Mouse (Mus musculus): ENCODE results near the gene Ppia. TPM values are rescaled to one million over a fixed set of nuclear protein-coding genes. Genes with fewer than 3 reads are reported as not detected.

Ppia gene
- polyA plus RNA-seq, 1 experiment from 2014 or later, result 5,620 TPM

GRCm38 (mm10) chr11:6388726-6389413 lies 26.4 kb upstream of the Ppia start, which contains the start of gene Zmiz2:
Zmiz2 (plus strand) TSS chr11:6389074.
- Histone ChIP-seq H3K9me3 (ENCODE audit: control insufficient read depth, low read length) (no peaks in the 10 kb centered on the region), H3K36me3 (ENCODE audit: control insufficient read depth, insufficient read depth, low read length) (no peaks in the 10 kb centered on the region), H3K27ac (ENCODE audit: low read length) (peak within 1 kb of the TSS; percentile 98), H3K4me2 (ENCODE audit: low read depth, low read length) (peak within 1 kb of the TSS; percentile 78), H3K4me3 (ENCODE audit: low read length) (peak within 1 kb of the TSS; percentile 91), H3K9ac (ENCODE audit: low read length) (peak within 1 kb of the TSS; percentile 93), H3K4me1 (replicated peaks; ENCODE audit: control insufficient read depth, insufficient read depth, low read length) (peaks cover 10% of the 10 kb centered on the region), H3K27me3 (ENCODE audit: control insufficient read depth, insufficient read depth, low read depth, low read length) (no peaks in the 10 kb centered on the region)
- WGBS, result 7% methylated on average over 54 of the region's 60 CpGs
- peak; percentile 99 for ATAC-seq (ENCODE audit: low read depth)

- peak overlapping the region; percentile 78 for H3K4me2 ChIP-seq (ENCODE audit: low read depth, low read length)
- H3K27ac ChIP-seq (ENCODE audit: low read length), result peak overlapping the region; percentile 98
- H3K4me3 ChIP-seq (ENCODE audit: low read length), result peak overlapping the region; percentile 91
- ATAC-seq (ENCODE audit: low read depth), result peak; percentile 18
- H3K4me1 ChIP-seq (replicated peaks; ENCODE audit: control insufficient read depth, insufficient read depth, low read length), result peaks cover 11% of the 10 kb centered on the region
- H3K27me3 ChIP-seq (ENCODE audit: control insufficient read depth, insufficient read depth, low read depth, low read length), result no peaks in the 10 kb centered on the region
- peak overlapping the region; percentile 93 for H3K9ac ChIP-seq (ENCODE audit: low read length)
- WGBS, result under 1% methylated on average over 29 of the region's 43 CpGs
- no peaks in the 10 kb centered on the region for H3K36me3 ChIP-seq (ENCODE audit: control insufficient read depth, insufficient read depth, low read length)
- H3K9me3 ChIP-seq (ENCODE audit: control insufficient read depth, low read length), result no peaks in the 10 kb centered on the region
Measured at GRCm38 (mm10) chr11:6389483-6389921, 25.7 kb upstream of the Ppia start.

GRCm38 (mm10) chr11:6390376-6391053 lies 24.7 kb upstream of the Ppia start:
- peak overlapping the region; percentile 91 for H3K4me3 ChIP-seq (ENCODE audit: low read length)
- 74% methylated on average over 8 of the region's 8 CpGs for WGBS
- peak overlapping the region; percentile 78 for H3K4me2 ChIP-seq (ENCODE audit: low read depth, low read length)
- peaks cover 5% of the 10 kb centered on the region; the same call in 1 of the 2 replicates for H3K36me3 ChIP-seq (ENCODE audit: control insufficient read depth, insufficient read depth, low read length)
- no peak overlapping the region for H3K27ac ChIP-seq (ENCODE audit: low read length)
- no peaks in the 10 kb centered on the region for H3K9me3 ChIP-seq (ENCODE audit: control insufficient read depth, low read length)
- no peaks in the 10 kb centered on the region for H3K27me3 ChIP-seq (ENCODE audit: control insufficient read depth, insufficient read depth, low read depth, low read length)
- peak overlapping the region; percentile 93; the same call in 1 of the 2 replicates for H3K9ac ChIP-seq (ENCODE audit: low read length)
- ATAC-seq (ENCODE audit: low read depth), result no peak
- H3K4me1 ChIP-seq (replicated peaks; ENCODE audit: control insufficient read depth, insufficient read depth, low read length), result peaks cover 11% of the 10 kb centered on the region

- ATAC-seq (ENCODE audit: low read depth), result no peak
- H3K4me1 ChIP-seq (replicated peaks; ENCODE audit: control insufficient read depth, insufficient read depth, low read length), result peaks cover 11% of the 10 kb centered on the region
- no peak overlapping the region for H3K4me2 ChIP-seq (ENCODE audit: low read depth, low read length)
- H3K9ac ChIP-seq (ENCODE audit: low read length), result no peak overlapping the region
- no peak overlapping the region for H3K4me3 ChIP-seq (ENCODE audit: low read length)
- 75% methylated on average over 8 of the region's 8 CpGs for WGBS
- H3K27me3 ChIP-seq (ENCODE audit: control insufficient read depth, insufficient read depth, low read depth, low read length), result no peaks in the 10 kb centered on the region
- H3K36me3 ChIP-seq (ENCODE audit: control insufficient read depth, insufficient read depth, low read length), result peaks cover 10% of the 10 kb centered on the region; the same call in 1 of the 2 replicates
- H3K27ac ChIP-seq (ENCODE audit: low read length), result no peak overlapping the region
- no peaks in the 10 kb centered on the region for H3K9me3 ChIP-seq (ENCODE audit: control insufficient read depth, low read length)
Measured at GRCm38 (mm10) chr11:6391516-6392276, 23.5 kb upstream of the Ppia start.

- ATAC-seq (ENCODE audit: low read depth), result no peak
- H3K9me3 ChIP-seq (ENCODE audit: control insufficient read depth, low read length), result no peaks in the 10 kb centered on the region
- H3K9ac ChIP-seq (ENCODE audit: low read length), result no peak overlapping the region
- H3K4me3 ChIP-seq (ENCODE audit: low read length), result no peak overlapping the region
- H3K27ac ChIP-seq (ENCODE audit: low read length), result no peak overlapping the region
- peaks cover 21% of the 10 kb centered on the region for H3K36me3 ChIP-seq (ENCODE audit: control insufficient read depth, insufficient read depth, low read length)
- no peak overlapping the region for H3K4me2 ChIP-seq (ENCODE audit: low read depth, low read length)
- 64% methylated on average over 6 of the region's 6 CpGs for WGBS
- no peaks in the 10 kb centered on the region for H3K27me3 ChIP-seq (ENCODE audit: control insufficient read depth, insufficient read depth, low read depth, low read length)
- peaks cover 11% of the 10 kb centered on the region for H3K4me1 ChIP-seq (replicated peaks; ENCODE audit: control insufficient read depth, insufficient read depth, low read length)
Measured at GRCm38 (mm10) chr11:6392857-6393256, 22.4 kb upstream of the Ppia start.

GRCm38 (mm10) chr11:6393866-6394265 lies 21.4 kb upstream of the Ppia start:
- Histone ChIP-seq H3K27ac (ENCODE audit: low read length) (peak overlapping the region; percentile 68), H3K4me1 (replicated peaks; ENCODE audit: control insufficient read depth, insufficient read depth, low read length) (peaks cover 11% of the 10 kb centered on the region), H3K4me2 (ENCODE audit: low read depth, low read length) (no peak overlapping the region), H3K36me3 (ENCODE audit: control insufficient read depth, insufficient read depth, low read length) (peaks cover 23% of the 10 kb centered on the region), H3K9ac (ENCODE audit: low read length) (0 out of 2 replicates have a peak overlapping the region, but pooled peaks have one; percentile 31), H3K9me3 (ENCODE audit: control insufficient read depth, low read length) (no peaks in the 10 kb centered on the region), H3K27me3 (ENCODE audit: control insufficient read depth, insufficient read depth, low read depth, low read length) (no peaks in the 10 kb centered on the region), H3K4me3 (ENCODE audit: low read length) (no peak overlapping the region)
- WGBS, result 27% methylated on average over 1 of the region's 1 CpGs
- no peak for ATAC-seq (ENCODE audit: low read depth)

- Histone ChIP-seq H3K4me3 (ENCODE audit: low read length) (no peak overlapping the region), H3K36me3 (ENCODE audit: control insufficient read depth, insufficient read depth, low read length) (peaks cover 36% of the 10 kb centered on the region)
- 89% methylated on average over 5 of the region's 5 CpGs for WGBS
Measured at GRCm38 (mm10) chr11:6395565-6395964, 19.7 kb upstream of the Ppia start.

GRCm38 (mm10) chr11:6398141-6398540 lies 17.1 kb upstream of the Ppia start:
- Histone ChIP-seq H3K36me3 (ENCODE audit: control insufficient read depth, insufficient read depth, low read length) (peaks cover 42% of the 10 kb centered on the region), H3K9ac (ENCODE audit: low read length) (no peak overlapping the region), H3K27me3 (ENCODE audit: control insufficient read depth, insufficient read depth, low read depth, low read length) (no peaks in the 10 kb centered on the region), H3K27ac (ENCODE audit: low read length) (no peak overlapping the region), H3K4me3 (ENCODE audit: low read length) (no peak overlapping the region), H3K4me1 (replicated peaks; ENCODE audit: control insufficient read depth, insufficient read depth, low read length) (peaks cover 2% of the 10 kb centered on the region; the same call in 1 of the 2 replicates), H3K9me3 (ENCODE audit: control insufficient read depth, low read length) (no peaks in the 10 kb centered on the region), H3K4me2 (ENCODE audit: low read depth, low read length) (no peak overlapping the region)
- no peak for ATAC-seq (ENCODE audit: low read depth)
- WGBS, result 88% methylated on average over 10 of the region's 10 CpGs

More at GRCm38 (mm10) chr11:6395565-6395964, 19.7 kb upstream of the Ppia start:
- Histone ChIP-seq H3K9ac (ENCODE audit: low read length) (no peak overlapping the region), H3K4me1 (replicated peaks; ENCODE audit: control insufficient read depth, insufficient read depth, low read length) (peaks cover 2% of the 10 kb centered on the region; the same call in 1 of the 2 replicates), H3K27ac (ENCODE audit: low read length) (no peak overlapping the region), H3K4me2 (ENCODE audit: low read depth, low read length) (no peak overlapping the region), H3K9me3 (ENCODE audit: control insufficient read depth, low read length) (no peaks in the 10 kb centered on the region), H3K27me3 (ENCODE audit: control insufficient read depth, insufficient read depth, low read depth, low read length) (no peaks in the 10 kb centered on the region)
- no peak for ATAC-seq (ENCODE audit: low read depth)

Data from lung, embryonic 16.5 days (tissue).